Mouse (Mus musculus): ENCODE data around the gene Olfr732. TPM values are rescaled to one million over a fixed set of nuclear protein-coding genes. Genes with fewer than 3 reads are reported as not detected.

Olfr732 gene
- not detected for total RNA-seq (2021)

DNA sequence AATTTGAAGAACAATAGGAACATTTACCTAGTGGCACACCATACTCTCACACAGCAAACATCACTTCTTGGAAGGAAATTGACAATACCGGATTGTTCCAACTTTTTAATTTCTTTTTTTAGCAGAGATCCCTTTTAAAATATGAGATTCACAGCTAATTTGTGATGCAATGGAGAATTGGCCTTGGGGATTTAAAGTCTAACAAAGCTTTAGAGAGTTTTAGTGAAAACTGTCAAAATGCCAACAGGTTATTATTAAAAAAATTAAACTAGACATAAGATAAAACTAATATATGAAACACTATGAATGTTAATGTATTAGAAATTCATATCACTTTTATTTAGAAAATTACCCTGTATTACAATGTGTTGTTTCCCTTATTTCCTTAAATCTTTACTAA lies at the start of gene Olfr732:
TSS of gene Olfr732 (minus strand) at position 101 of the 400 bp plus-strand sequence.
- intact Hi-C loops (cut with DNase I) = no loop called here
- no peak for DNase-seq

DNA sequence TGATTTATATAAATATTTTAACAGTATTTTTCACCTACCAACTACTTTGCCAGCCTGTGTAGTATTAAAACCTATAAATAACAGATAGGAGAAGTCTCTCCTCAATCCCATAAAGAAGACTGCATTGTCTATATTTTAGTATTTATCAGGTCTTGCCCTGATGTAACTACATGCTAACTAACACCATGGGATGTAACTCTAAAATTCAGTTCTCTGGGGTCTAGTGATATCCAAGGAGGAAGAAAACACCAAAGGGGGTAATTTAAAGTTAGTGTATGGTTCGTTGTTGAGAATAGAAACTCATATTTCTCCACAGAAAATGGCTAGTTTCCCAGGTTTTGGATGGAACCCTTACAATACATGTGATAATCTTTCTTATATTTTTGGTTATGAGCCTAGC lies 42.7 kb upstream of the Olfr732 start, which contains the start of gene Olfr734:
TSS of gene Olfr734 (minus strand) at position 101 of the 400 bp plus-strand sequence.
- intact Hi-C loops (cut with DNase I) = no loop called here
- DNase-seq = no peak

DNA sequence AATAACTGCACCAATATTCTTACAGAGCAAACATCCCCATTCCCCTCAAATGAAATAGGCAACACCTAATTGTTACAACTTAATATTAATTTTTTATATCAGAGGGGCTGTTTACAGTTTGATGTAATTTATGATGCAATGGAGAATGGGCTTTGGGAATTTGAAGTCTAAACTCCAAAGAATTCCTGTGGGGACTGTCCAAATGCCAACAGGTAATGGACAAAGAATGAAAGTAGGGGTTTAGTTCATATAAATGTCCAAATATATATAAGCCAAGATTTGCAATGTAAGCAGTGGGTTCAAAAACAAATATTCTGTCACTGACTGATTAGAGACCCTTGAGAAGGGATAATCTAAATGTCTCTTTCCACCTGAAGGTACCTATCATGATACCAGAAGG lies 17.4 kb upstream of the Olfr732 start, which contains the start of gene Olfr733:
TSS of gene Olfr733 (minus strand) at position 101 of the 400 bp plus-strand sequence.
- no peak for DNase-seq
- intact Hi-C loops (cut with DNase I) = no loop called here

DNA sequence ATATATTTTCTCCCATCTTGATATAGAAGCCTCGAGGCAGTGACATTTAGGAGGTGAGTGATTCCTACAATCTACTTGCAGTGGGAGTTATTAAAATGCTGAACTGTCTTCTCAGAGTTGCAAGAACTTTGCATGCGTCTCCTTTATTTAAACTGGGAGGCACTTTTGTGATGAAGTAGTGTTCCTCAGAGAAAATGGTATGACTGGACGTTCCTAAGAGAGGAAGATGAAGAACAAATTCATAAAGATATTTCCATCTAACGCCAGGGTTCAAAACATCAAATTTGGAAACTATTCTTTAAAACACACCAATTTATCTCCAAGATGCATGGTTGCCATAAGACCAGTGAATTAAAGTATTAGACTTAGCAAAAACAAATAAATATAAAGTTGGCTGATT lies 42.2 kb downstream of the Olfr732 start, which contains the start of gene Olfr731:
TSS of gene Olfr731 (minus strand) at position 101 of the 400 bp plus-strand sequence.
- intact Hi-C loops (cut with DNase I) = no loop called here
- DNase-seq = no peak

Other genes with a start within 250 kb of the Olfr732 start
- gene Olfr725, start 243.8 kb downstream of the Olfr732 start, total RNA-seq (2021) = not detected
- gene Olfr726, start 193.3 kb downstream of the Olfr732 start, total RNA-seq (2021) = not detected
- not detected for gene Olfr727, start 161.0 kb downstream of the Olfr732 start, total RNA-seq (2021)
- not detected for gene Olfr728, start 141.5 kb downstream of the Olfr732 start, total RNA-seq (2021)
- gene Olfr729, start 131.3 kb downstream of the Olfr732 start, total RNA-seq (2021) = not detected
- not detected for gene Olfr730, start 96.0 kb downstream of the Olfr732 start, total RNA-seq (2021)
- not detected for gene Olfr731, start 42.3 kb downstream of the Olfr732 start, total RNA-seq (2021)
- gene Olfr733, start 17.3 kb upstream of the Olfr732 start, total RNA-seq (2021) = not detected
- not detected for gene Olfr734, start 42.6 kb upstream of the Olfr732 start, total RNA-seq (2021)
- gene Olfr735, start 64.7 kb upstream of the Olfr732 start, total RNA-seq (2021) = not detected
- under 1 TPM in 1 of 2 experiments, not detected in 1; 0.12 TPM for gene Tlr11, start 73.7 kb upstream of the Olfr732 start, total RNA-seq (2021)
- gene Olfr736, start 97.0 kb upstream of the Olfr732 start, total RNA-seq (2021) = not detected
- gene Olfr738, start 123.4 kb upstream of the Olfr732 start, total RNA-seq (2021) = not detected
- not detected for gene Olfr739, start 134.4 kb upstream of the Olfr732 start, total RNA-seq (2021)
- gene Olfr740, start 161.3 kb upstream of the Olfr732 start, total RNA-seq (2021) = not detected
- gene Olfr741, start 188.5 kb upstream of the Olfr732 start, total RNA-seq (2021) = not detected
- not detected for gene Olfr742, start 219.4 kb upstream of the Olfr732 start, total RNA-seq (2021)
- not detected for gene Olfr743, start 237.6 kb upstream of the Olfr732 start, total RNA-seq (2021)